Mouse (Mus musculus) small intestine, adult 2 months (tissue): Measurements from ENCODE around the gene Fam199x.

Source experiments
- CTCF ChIP-seq: fragments of 200-500 bp; IDR thresholded peaks from 2 replicates; pipeline ENCODE4 v1.5.1; 2012; ENCODE audit warnings: low read depth, mild to moderate bottlenecking, control low read depth, inconsistent platforms, low read length, moderate library complexity, mixed read lengths; ENCODE audit not compliant: insufficient replicate concordance, insufficient read length; ENCODE audit errors: extremely low read depth
- POLR2A ChIP-seq: fragments of 200-500 bp; IDR thresholded peaks from 2 replicates; pipeline ENCODE4 v1.6.1; 2012; ENCODE audit warnings: low read depth, mild to moderate bottlenecking, control low read depth, inconsistent platforms, low read length, moderate library complexity

DNA sequence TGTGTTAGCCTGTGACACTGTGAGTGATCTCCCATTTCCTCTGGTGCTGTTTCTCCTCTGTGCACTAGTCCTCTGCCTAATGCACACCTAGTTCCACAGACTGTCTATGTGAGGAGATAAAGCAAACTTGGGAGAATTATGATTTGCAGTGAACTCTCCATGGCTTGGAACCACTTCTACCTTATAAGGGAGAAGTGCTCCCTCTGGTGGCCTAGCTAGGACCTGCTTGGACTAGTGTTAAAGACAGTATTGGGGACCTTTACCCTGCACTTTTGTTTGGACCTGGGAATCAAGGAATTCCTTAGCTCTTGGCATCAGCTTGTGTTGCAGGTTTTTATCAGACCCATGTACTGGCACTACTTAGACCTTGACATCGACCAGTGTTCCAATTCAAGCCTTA, 30.1 kb upstream of the Fam199x start:
- TF ChIP-seq POLR2A (no peak), CTCF (no peak)
